Mouse (Mus musculus) v-Abl transformed pro-B cells (cell line): Measurements from ENCODE around the gene Xxylt1.

Experiments used
- in situ Hi-C, 2 experiments: fragments of 400-800 bp; cut with MboI; formaldehyde crosslinking; loops; one replicate each; pipeline ENCODE4 v1.15.1; 2025; ENCODE audit not compliant: unreplicated experiment in 2 of 2

The Xxylt1 gene

DNA sequence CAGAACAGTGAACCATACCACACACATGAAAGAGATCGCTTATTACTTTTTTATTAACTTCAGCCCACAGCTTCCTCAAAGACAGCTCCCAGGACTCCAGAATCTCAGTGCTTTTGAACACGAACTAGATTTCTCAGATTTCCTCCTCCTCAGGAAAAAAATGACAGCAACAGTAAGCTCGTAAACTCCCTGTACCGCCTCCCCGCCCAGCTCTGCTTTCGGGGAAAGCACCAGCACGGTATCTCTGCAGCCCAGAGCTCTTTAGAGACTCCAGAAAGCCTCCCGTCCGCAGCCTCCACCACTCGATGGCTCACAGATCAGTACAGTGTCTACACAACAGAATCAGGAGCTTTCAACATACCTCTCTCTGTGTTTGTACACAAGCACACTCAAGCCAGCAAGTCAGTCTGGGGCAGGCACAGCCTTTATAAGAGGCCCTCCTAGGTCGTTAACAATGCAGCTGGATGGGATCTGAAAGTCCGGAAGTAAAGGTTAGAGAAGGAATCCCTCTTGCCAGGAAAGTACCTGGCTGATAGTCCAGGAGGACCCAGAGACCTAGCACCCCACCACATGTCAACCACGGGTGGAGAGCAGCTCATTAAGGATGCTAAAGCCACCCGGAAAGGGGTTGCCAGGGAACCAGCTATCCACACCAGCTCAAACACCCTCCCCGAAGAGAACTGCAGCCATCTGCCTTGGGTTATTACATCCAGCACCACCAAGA is 146.1 kb downstream of the Xxylt1 start:
- in situ Hi-C loops, result no loop called here

- in situ Hi-C loops, result no loop called here
Observed at GRCm38 (mm10) chr16:30934205-30934780, 146.9 kb downstream of the Xxylt1 start.

GRCm38 (mm10) chr16:30933366-30933765 is 147.9 kb downstream of the Xxylt1 start:
- in situ Hi-C loops, result no loop called here

DNA sequence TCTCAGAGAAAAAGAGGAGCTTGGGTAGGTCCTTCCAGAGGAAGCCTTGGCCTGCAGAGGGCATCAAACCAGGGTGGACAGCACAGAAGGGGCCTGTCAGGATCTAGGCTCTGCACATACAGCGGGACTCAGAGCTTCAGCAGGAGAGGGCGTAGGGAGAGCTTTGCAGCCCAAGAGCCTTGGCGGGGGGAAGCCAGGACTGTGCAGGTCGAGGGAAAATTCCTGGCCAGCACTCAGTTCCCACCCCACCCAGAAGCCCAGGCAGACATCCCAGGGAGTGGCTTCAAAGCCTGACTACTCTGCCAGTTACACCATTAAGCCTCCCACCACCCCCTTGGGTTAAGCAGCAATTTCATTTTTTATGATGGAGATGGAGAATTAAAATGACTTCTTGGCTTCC is 148.4 kb downstream of the Xxylt1 start:
- in situ Hi-C loops, result no loop called here

DNA sequence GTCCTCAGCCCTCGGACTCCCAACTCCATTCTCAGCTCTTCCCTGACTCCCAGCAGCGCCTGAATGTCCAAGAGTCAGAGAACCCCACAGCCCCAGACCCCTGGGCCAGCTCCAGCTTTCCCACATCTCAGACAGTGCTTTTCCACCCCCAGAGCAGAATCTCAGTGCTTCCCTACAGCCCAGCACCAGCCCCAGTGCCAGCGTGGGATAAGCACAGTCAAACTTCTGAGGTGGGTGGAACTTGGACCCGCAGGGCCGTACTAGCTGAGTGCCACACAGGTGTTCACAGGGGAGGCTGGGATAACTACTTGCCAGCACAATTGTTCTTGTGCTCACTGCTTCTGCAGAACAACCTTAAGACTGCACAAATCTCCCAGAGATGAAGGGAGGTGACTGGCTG is 149.0 kb downstream of the Xxylt1 start:
- in situ Hi-C loops, result no loop called here

DNA sequence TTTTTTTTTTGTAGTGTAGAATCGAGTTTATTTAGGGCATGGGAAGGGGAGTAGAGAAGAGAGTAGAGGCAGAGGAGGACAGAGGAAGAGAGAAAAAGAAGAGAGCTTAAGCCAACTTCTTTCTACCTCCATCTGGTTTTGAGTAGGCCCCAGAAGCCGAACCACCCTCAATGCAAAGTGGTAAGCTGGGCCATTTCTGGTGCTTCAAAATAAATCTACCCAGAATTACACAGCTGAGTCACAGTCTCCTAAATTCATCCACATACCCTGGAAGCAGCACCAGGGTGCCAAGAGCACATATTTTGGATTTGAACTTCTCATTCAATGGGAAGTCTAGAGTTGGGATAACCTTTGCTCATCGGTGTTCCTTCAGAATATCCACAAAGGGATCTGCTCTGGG is 152.1 kb downstream of the Xxylt1 start:
- in situ Hi-C loops, result no loop called here

- in situ Hi-C loops, result no loop called here
Observed at GRCm38 (mm10) chr16:30928076-30928750, 153.0 kb downstream of the Xxylt1 start.

DNA sequence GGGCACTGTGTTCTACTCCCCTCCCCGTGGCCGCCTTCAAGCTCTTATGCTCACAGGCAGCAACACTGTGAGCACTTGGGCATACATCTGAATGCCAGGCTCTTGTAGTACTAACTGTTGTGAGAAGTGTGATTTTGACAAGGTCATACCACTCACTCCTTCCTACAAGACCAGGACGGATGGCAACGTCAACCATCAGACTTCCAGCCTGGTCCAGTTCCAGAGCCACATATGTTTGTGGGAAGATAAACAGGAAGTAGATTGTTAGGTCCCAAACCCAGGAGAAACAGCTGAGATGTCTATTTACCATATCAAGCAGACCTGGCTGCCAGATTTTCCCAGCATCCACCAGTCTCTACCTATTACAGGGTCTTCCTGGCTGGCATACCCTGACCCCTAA is 155.7 kb downstream of the Xxylt1 start:
- in situ Hi-C loops, result no loop called here

GRCm38 (mm10) chr16:30923899-30924298 is 157.3 kb downstream of the Xxylt1 start:
- in situ Hi-C loops, result no loop called here

DNA sequence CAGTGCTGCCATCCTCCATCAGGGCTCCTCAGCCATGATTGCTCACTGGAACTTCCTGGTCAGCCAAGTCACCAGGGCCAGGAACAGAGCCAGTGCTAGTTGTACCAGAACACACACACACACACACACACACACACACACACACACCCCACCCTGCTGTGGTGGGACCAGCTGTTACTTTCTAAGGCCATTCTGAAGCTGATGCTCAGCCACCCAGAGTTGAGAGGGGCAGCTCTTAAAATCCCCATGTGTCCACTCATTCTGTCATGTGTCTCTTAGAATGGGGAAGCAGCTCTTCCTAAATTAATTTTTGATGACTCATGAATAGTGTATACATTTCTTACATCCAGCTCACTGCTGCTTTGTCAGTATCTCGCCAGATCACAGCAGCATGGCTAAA is 158.7 kb downstream of the Xxylt1 start:
- in situ Hi-C loops, result no loop called here

DNA sequence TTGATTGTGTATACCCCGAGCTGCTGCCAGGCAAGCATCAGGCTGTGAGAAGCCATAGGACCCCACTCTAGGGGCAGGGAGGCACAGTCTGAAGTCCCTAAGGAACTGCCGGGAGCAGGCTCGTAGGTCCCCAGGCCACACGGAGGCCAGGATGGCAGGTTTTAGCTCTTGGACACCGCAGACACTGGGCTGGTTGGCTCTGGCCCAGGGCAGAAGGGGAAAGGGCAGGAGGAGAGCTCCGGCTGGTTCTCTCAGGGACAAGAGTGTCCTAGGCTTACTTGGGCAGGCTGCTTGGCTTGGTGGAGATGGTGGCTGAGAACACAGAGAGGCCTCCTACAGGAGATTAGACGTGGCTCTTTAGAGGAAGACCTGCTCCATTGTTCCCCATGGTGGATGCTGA is 162.4 kb downstream of the Xxylt1 start:
- in situ Hi-C loops, result no loop called here

- in situ Hi-C loops, result no loop called here
Observed at GRCm38 (mm10) chr16:30916931-30917330, 164.3 kb downstream of the Xxylt1 start.

- in situ Hi-C loops, result no loop called here
Observed at GRCm38 (mm10) chr16:30915611-30916220, 165.5 kb downstream of the Xxylt1 start.
